Mouse (Mus musculus): ENCODE measurements at regions not wholly inside any gene's neighbourhood (a gene's known extent, or its start where the extent isn't known, plus 50 kb on each side); places are given as distances from the start of the nearest gene placed in this dataset.

DNA sequence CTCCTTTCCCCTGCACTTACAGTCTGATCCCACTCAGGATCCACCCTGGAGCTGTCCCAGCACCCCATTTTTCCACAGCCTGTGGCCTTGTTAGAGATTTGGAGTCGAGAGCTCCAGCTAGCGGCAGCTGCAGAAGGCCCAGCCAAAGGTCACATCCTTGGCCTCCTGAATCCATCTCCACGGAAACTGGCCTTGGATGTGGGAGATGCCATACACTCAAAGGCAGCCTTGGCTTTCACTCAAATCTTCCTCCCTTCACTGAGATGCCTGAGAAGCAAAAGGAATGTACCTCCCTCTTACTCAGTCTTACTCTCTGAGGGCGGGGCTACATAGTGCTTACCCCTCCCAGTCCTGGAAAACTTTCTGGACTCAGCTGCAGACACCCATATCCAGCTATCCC is 56.2 kb upstream of the Ky start:
- H3K27me3 ChIP-seq (ENCODE audit: control insufficient read depth, insufficient read depth, low read length): no peaks in the 10 kb centered on the region
- 57% methylated on average over 4 of the region's 4 CpGs for WGBS
- no peak overlapping the region for H3K4me3 ChIP-seq (replicated peaks; ENCODE audit: insufficient read depth, low read depth, low read length)
- no peak for TF ChIP-seq POLR2A (IDR thresholded peaks at IDR 0.05; ENCODE audit: borderline replicate concordance, insufficient read depth, low read length)
- TF ChIP-seq CTCF (IDR thresholded peaks at IDR 0.05; ENCODE audit: borderline replicate concordance, insufficient read depth, low read depth, low read length): no peak
- H3K27ac ChIP-seq (ENCODE audit: insufficient read depth, low read length): no peak overlapping the region
- DNase-seq: peak in 1 of 2 experiments; percentile 15
- no peaks in the 10 kb centered on the region for H3K4me1 ChIP-seq (ENCODE audit: control insufficient read depth, insufficient read depth, low read length)

DNA sequence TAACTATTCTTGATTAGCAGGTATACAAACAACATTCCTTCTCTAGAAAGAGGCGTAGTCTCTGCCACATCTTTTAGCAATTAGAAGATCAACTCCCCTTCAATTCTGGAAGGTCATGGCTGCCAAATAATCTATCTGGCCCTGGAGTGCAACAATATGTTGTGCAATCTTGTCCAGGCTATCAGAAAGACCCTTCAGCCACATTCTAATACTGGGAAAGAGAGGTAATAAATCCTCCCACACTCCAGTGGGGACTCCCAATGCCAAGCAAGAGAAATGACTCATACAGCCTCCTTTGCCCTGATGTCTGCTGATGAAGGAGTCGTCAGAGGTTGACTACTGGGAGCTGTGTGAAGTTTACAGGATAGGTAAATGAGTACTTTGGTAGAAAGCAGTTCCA is 59.5 kb upstream of the Ky start:
- WGBS: 76% methylated on average over 2 of the region's 2 CpGs
- Histone ChIP-seq H3K4me1 (ENCODE audit: control insufficient read depth, insufficient read depth, low read length) (peaks cover 6% of the 10 kb centered on the region), H3K27ac (ENCODE audit: insufficient read depth, low read length) (no peak overlapping the region), H3K27me3 (ENCODE audit: control insufficient read depth, insufficient read depth, low read length) (no peaks in the 10 kb centered on the region), H3K4me3 (replicated peaks; ENCODE audit: insufficient read depth, low read depth, low read length) (no peak overlapping the region)
- DNase-seq: no peak
- no peak for TF ChIP-seq POLR2A (IDR thresholded peaks at IDR 0.05; ENCODE audit: borderline replicate concordance, insufficient read depth, low read length)

DNA sequence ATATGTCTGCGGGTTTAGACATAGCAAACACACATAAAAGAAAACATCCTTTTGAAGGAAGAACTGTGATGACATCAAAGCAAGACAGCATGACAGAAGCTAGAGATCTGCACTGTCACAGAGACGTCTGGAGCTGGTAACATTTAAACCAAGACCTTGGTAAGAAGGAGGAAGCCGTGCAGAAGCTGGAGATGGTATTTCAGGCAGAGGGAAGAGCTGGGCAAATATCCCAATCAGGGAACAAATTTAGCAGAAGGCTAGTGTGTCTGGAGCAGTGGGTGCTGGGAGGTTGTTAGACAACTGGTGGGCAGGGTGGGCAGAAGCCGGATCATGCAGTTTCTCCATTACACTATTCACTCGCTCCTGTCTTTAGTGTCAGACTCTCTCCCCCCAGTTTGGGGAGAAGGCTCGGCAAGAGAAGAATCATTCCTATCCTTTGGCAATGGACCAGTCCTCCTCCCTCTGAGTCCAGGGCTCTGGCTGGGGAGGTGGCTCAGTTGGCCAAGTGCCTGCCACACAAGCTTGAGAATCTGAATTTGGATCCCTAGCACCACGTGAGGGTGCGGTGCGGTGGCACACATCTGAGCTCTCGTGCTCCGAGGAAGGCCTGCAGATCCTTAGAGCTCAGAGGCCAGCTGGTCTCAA is 63.2 kb upstream of the Ky start:
- Histone ChIP-seq H3K4me1 (ENCODE audit: control insufficient read depth, insufficient read depth, low read length) (peaks cover 6% of the 10 kb centered on the region), H3K4me3 (replicated peaks; ENCODE audit: insufficient read depth, low read depth, low read length) (no peak overlapping the region), H3K27ac (ENCODE audit: insufficient read depth, low read length) (no peak overlapping the region), H3K27me3 (ENCODE audit: control insufficient read depth, insufficient read depth, low read length) (no peaks in the 10 kb centered on the region; the same call in 1 of the 2 replicates)
- peak; percentile 31 to 45 for DNase-seq
- TF ChIP-seq POLR2A (IDR thresholded peaks at IDR 0.05; ENCODE audit: borderline replicate concordance, insufficient read depth, low read length) (no peak), CTCF (IDR thresholded peaks at IDR 0.05; ENCODE audit: borderline replicate concordance, insufficient read depth, low read depth, low read length) (no peak)
- 22% methylated on average over 11 of the region's 11 CpGs for WGBS

- TF ChIP-seq CTCF (IDR thresholded peaks at IDR 0.05; ENCODE audit: borderline replicate concordance, insufficient read depth, low read depth, low read length): no peak
- TF ChIP-seq POLR2A (IDR thresholded peaks at IDR 0.05; ENCODE audit: borderline replicate concordance, insufficient read depth, low read length): no peak
- DNase-seq: no peak
- no peaks in the 10 kb centered on the region; the same call in 1 of the 2 replicates for H3K27me3 ChIP-seq (ENCODE audit: control insufficient read depth, insufficient read depth, low read length)
- no peak overlapping the region for H3K27ac ChIP-seq (ENCODE audit: insufficient read depth, low read length)
- peaks cover 5% of the 10 kb centered on the region for H3K4me1 ChIP-seq (ENCODE audit: control insufficient read depth, insufficient read depth, low read length)
- H3K4me3 ChIP-seq (replicated peaks; ENCODE audit: insufficient read depth, low read depth, low read length): no peak overlapping the region
- 69% methylated on average over 3 of the region's 3 CpGs for WGBS
These were observed 67.9 kb upstream of the Ky start for GRCm38 (mm10) chr9:102437641-102438040.

DNA sequence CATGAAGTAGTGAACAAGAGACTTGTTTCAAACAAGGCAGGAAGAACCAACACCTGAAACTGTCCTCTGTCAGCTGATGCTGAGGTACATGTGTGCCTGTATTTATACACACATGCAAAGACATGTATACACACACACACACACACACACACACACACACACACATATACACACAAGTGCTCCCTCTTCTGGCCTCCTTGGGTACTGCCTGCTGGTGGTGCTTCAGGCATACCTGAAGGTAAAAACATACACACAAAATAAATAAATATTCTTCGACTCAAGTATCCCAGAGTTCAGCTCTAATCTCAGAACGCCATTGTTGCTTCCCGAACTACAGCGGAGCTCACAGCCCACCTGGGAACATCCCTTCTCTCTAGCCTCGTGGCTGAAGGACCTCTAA is 69.2 kb upstream of the Ky start:
- H3K27ac ChIP-seq (ENCODE audit: insufficient read depth, low read length): no peak overlapping the region
- 93% methylated on average over 5 of the region's 5 CpGs for WGBS
- DNase-seq: no peak
- TF ChIP-seq POLR2A (IDR thresholded peaks at IDR 0.05; ENCODE audit: borderline replicate concordance, insufficient read depth, low read length) (no peak), CTCF (IDR thresholded peaks at IDR 0.05; ENCODE audit: borderline replicate concordance, insufficient read depth, low read depth, low read length) (no peak; the same call in 1 of the 2 replicates)
- H3K4me1 ChIP-seq (ENCODE audit: control insufficient read depth, insufficient read depth, low read length): no peaks in the 10 kb centered on the region
- no peak overlapping the region for H3K4me3 ChIP-seq (replicated peaks; ENCODE audit: insufficient read depth, low read depth, low read length)
- H3K27me3 ChIP-seq (ENCODE audit: control insufficient read depth, insufficient read depth, low read length): no peaks in the 10 kb centered on the region; the same call in 1 of the 2 replicates

DNA sequence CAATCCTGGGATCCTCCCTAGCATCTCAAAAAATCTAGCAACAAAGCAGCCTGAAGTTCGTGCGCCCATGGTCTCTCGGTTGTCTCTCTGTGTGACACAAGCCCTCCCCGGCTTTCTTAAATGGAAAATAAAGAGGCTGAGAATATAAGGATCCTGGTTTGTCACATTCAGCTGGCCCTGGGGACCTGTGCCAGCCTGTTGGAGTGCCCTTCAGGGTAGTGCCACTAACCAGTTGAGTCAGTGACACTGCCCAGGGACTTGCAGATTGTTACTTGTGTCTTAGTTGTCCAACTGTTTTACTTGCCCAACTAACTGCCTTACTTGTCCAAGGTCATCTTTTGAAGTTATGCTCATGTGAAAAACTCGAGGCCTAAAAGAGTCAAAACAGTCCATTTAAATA is 73.5 kb upstream of the Ephb1 start:
- no peaks in the 10 kb centered on the region; the same call in 1 of the 2 replicates for H3K4me1 ChIP-seq (ENCODE audit: control insufficient read depth, insufficient read depth, low read length)
- no peak overlapping the region for H3K4me3 ChIP-seq (replicated peaks; ENCODE audit: insufficient read depth, low read depth, low read length)
- DNase-seq: no peak
- no peak overlapping the region for H3K27ac ChIP-seq (ENCODE audit: insufficient read depth, low read length)
- H3K27me3 ChIP-seq (ENCODE audit: control insufficient read depth, insufficient read depth, low read length): no peaks in the 10 kb centered on the region
- 82% methylated on average over 5 of the region's 5 CpGs for WGBS
- TF ChIP-seq CTCF (IDR thresholded peaks at IDR 0.05; ENCODE audit: borderline replicate concordance, insufficient read depth, low read depth, low read length) (no peak), POLR2A (IDR thresholded peaks at IDR 0.05; ENCODE audit: borderline replicate concordance, insufficient read depth, low read length) (no peak)

- no peak overlapping the region for H3K27ac ChIP-seq (ENCODE audit: insufficient read depth, low read length)
- WGBS: 73% methylated on average over 11 of the region's 11 CpGs
- no peak overlapping the region for H3K4me3 ChIP-seq (replicated peaks; ENCODE audit: insufficient read depth, low read depth, low read length)
- no peak for TF ChIP-seq POLR2A (IDR thresholded peaks at IDR 0.05; ENCODE audit: borderline replicate concordance, insufficient read depth, low read length)
- no peak for TF ChIP-seq CTCF (IDR thresholded peaks at IDR 0.05; ENCODE audit: borderline replicate concordance, insufficient read depth, low read depth, low read length)
- no peaks in the 10 kb centered on the region for H3K27me3 ChIP-seq (ENCODE audit: control insufficient read depth, insufficient read depth, low read length)
- no peak for DNase-seq
- no peaks in the 10 kb centered on the region; the same call in 1 of the 2 replicates for H3K4me1 ChIP-seq (ENCODE audit: control insufficient read depth, insufficient read depth, low read length)
These were observed 70.3 kb upstream of the Ephb1 start for GRCm38 (mm10) chr9:102424672-102425345.
